Comparison of ENCODE assay signal across 9 mouse cellular contexts in the genomic region with DNA sequence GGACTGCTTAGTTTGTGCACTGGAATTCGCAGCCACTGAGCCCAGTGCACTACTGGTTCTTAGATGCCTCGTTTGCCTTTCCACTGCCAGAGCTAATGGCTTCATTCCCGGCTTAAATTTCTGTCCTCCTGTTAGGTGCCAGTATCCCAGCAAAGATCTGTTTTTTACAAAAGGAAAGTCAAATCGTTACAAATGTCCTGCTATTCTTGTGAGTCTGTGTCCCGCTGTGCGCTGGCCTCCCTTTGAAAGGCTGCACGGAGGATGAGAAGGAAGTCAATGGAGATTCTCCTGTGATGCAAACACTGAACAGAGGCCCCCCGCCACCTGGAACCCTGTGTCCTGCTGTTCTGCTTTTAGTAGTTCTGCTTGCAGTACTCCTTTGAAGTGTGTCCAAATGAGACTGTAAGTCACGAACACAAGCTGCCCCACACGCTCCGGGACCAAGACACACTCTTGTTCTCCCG.
DNase-seq lines count a peak whose midpoint lies in the region; ATAC-seq and TF ChIP-seq lines count a peak whose summit lies in the region.
"Had no signal": no experiment of that assay in that cellular context is flagged by ENCODE, and none has a peak within 500 bp of the region (broad histone marks: within the 10 kb centered on the region; RNA-seq: fewer than 3 reads in every experiment).

No protein-coding gene starts in this region.

- peaks cover 39% of the 10 kb centered on the region for H3K27me3 ChIP-seq in E14TG2a.4 (ENCODE audit: insufficient read depth, low read length)
- peaks cover 17% of the 10 kb centered on the region for H3K27me3 ChIP-seq in midbrain, embryonic 15.5 days (replicated peaks)

- peak; percentile 91 for ATAC-seq in midbrain, embryonic 15.5 days (replicated peaks)

- no peaks in the 10 kb centered on the region for H3K9me3 ChIP-seq in E14TG2a.4 (ENCODE audit: low read length)
- H3K9me3 ChIP-seq in midbrain, embryonic 15.5 days, result no peaks in the 10 kb centered on the region

- intact Hi-C loops in heart, postnatal 36 days (cut with DNase I), result no loop called here

- DNase-seq in adrenal gland, postnatal 14 days, result peak; percentile 7
- no peak for DNase-seq in adrenal gland, postnatal 36 days
- DNase-seq in embryo, embryonic 9.5 days (ENCODE audit: extremely low spot score), result peak; percentile 67
- peak; percentile 9 to 13 for DNase-seq in heart, postnatal 36 days
- DNase-seq in urinary bladder, postnatal 14 days (ENCODE audit: low spot score), result no peak
- no peak for DNase-seq in urinary bladder, postnatal 10 days (ENCODE audit: low spot score)

- peaks cover 17% of the 10 kb centered on the region for H3K4me1 ChIP-seq in E14TG2a.4 (replicated peaks; ENCODE audit: low read depth, low read length)
- H3K4me1 ChIP-seq in midbrain, embryonic 15.5 days, result peaks cover 10% of the 10 kb centered on the region

- WGBS in midbrain, embryonic 15.5 days, result 3% methylated on average over 12 of the region's 12 CpGs

- H3K27ac ChIP-seq in midbrain, embryonic 15.5 days, result no peak overlapping the region

- H3K4me2 ChIP-seq in midbrain, embryonic 15.5 days, result peak overlapping the region; percentile 43

- no peak overlapping the region; the same call in 1 of the 2 replicates for H3K9ac ChIP-seq in midbrain, embryonic 15.5 days

- H3K36me3 ChIP-seq in E14TG2a.4 (ENCODE audit: insufficient read depth, low read length), result no peaks in the 10 kb centered on the region
- H3K36me3 ChIP-seq in midbrain, embryonic 15.5 days (replicated peaks), result no peaks in the 10 kb centered on the region

- no peak for TF ChIP-seq CTCF in E14TG2a.4 (conservative IDR thresholded peaks at IDR 0.05; ENCODE audit: low read length)

- peak overlapping the region; percentile 39; the same call in 1 of the 2 replicates for H3K4me3 ChIP-seq in E14TG2a.4 (replicated peaks; ENCODE audit: low read length)
- H3K4me3 ChIP-seq in midbrain, embryonic 15.5 days, result peak overlapping the region; percentile 21
- H3K4me3 ChIP-seq: erythroblast, embryonic 14.5 days had no signal

Comparison
In these comparisons a context has a peak if more than half of its experiments do, and no peak if none do; other contexts are left out.
1. DNase-seq: peak in adrenal gland, postnatal 14 days (single experiment), embryo, embryonic 9.5 days (single experiment) and heart, postnatal 36 days (2 of 2); none in adrenal gland, postnatal 36 days (0 of 2), urinary bladder, postnatal 14 days (single experiment) and urinary bladder, postnatal 10 days (single experiment).